Mouse (Mus musculus) ES-E14 (cell line): ENCODE results near the gene Polr2j. TPM values are rescaled to one million over a fixed set of nuclear protein-coding genes. Genes with fewer than 3 reads are reported as not detected.

ENCODE experiments used
- DNase-seq: peaks from one replicate; pipeline ENCODE4 v3.0.0-alpha.2; 2013; ENCODE audit warnings: low read depth, low spot score
- H3K27ac ChIP-seq: 2 replicates; pipeline ENCODE4 v1.5.1; 2012; ENCODE audit warnings: low read depth, mild to moderate bottlenecking, low read length, moderate library complexity, mixed read lengths; ENCODE audit not compliant: poor library complexity, insufficient read depth, severe bottlenecking
- H3K36me3 ChIP-seq: 2 replicates; pipeline ENCODE4 v1.6.1; 2012; ENCODE audit warnings: mild to moderate bottlenecking, low read length, moderate library complexity, mixed read lengths; ENCODE audit not compliant: control insufficient read depth, poor library complexity, insufficient read depth, severe bottlenecking
- H3K4me1 ChIP-seq, 2 experiments: fragments of 150-350 bp in 1 of 2; sonication (generic) in 1 of 2; 2 replicates each; pipeline ENCODE4 v1.6.1; 2012; ENCODE audit warnings: low read length in 2 of 2, mild to moderate bottlenecking in 1 of 2, mixed read lengths in 1 of 2; ENCODE audit not compliant: control insufficient read depth in 2 of 2, insufficient read depth in 2 of 2, poor library complexity in 1 of 2
- H3K4me3 ChIP-seq, 2 experiments: fragments of 150-350 bp in 1 of 2; sonication (generic) in 1 of 2; 2 replicates each; pipeline ENCODE4 v1.5.1; 2012; ENCODE audit warnings: low read length in 2 of 2, low read depth in 1 of 2, mild to moderate bottlenecking in 1 of 2, mixed read lengths in 1 of 2; ENCODE audit not compliant: insufficient read depth in 1 of 2, poor library complexity in 1 of 2, severe bottlenecking in 1 of 2
- H3K9ac ChIP-seq: 2 replicates; pipeline ENCODE4 v1.6.1; 2012; ENCODE audit warnings: low read depth, mild to moderate bottlenecking, low read length, mixed read lengths; ENCODE audit not compliant: poor library complexity, insufficient read depth, severe bottlenecking
- H3K9me3 ChIP-seq: fragments of 150-350 bp; sonication (generic); 2 replicates; pipeline ENCODE4 v1.6.1; 2012; ENCODE audit warnings: low read depth, mild to moderate bottlenecking, low read length; ENCODE audit not compliant: control insufficient read depth, insufficient read depth
- CHD2 ChIP-seq: IDR thresholded peaks from 2 replicates; pipeline ENCODE4 v1.6.1; 2014; ENCODE audit warnings: mild to moderate bottlenecking, low read depth, low read length, inconsistent platforms
- HCFC1 ChIP-seq: IDR thresholded peaks from 2 replicates; pipeline ENCODE4 v1.6.1; 2012; ENCODE audit warnings: low read length, inconsistent platforms, borderline replicate concordance; ENCODE audit not compliant: insufficient read depth
- MAFK ChIP-seq: IDR thresholded peaks from 2 replicates; pipeline ENCODE4 v1.6.1; 2014; ENCODE audit warnings: mild to moderate bottlenecking, low read depth, low read length, inconsistent platforms; ENCODE audit not compliant: insufficient read depth
- ZC3H11A ChIP-seq: IDR thresholded peaks from 2 replicates; pipeline ENCODE4 v1.6.1; 2012; ENCODE audit warnings: low read depth, mild to moderate bottlenecking, inconsistent platforms, low read length, borderline replicate concordance
- ZNF384 ChIP-seq: IDR thresholded peaks from 2 replicates; pipeline ENCODE4 v1.6.1; 2012; ENCODE audit warnings: low read depth, low read length, inconsistent platforms
- in situ Hi-C, 2 experiments: fragments of 600-800 bp; cut with MboI; formaldehyde crosslinking; loops; one replicate each; pipeline ENCODE4 v1.15.1; 2025; ENCODE audit warnings: low sequenced_read_pairs in 2 of 2, inconsistent platforms in 1 of 2; ENCODE audit not compliant: unreplicated experiment in 2 of 2
- total RNA-seq: library from RNA; depleted of rRNA; stranded (reverse); fragments of 300-350 nt; gene quantifications from 2 replicates; pipeline ENCODE4 v1.2.3, GENCODE M21; 2012

The Polr2j gene
- total RNA-seq, 1 experiment, result 195 TPM

- peak overlapping the region; percentile 84 for H3K9ac ChIP-seq
- in situ Hi-C loops, result no loop called here
- peaks cover 20% of the 10 kb centered on the region for H3K36me3 ChIP-seq
- TF ChIP-seq CHD2 (no peak), ZNF384 (no peak), ZC3H11A (no peak), MAFK (no peak), HCFC1 (no peak)
- peaks cover 4 to 17% of the 10 kb centered on the region in 2 experiments; a peak in 3 of 4 replicates for H3K4me1 ChIP-seq
- no peak for DNase-seq
- H3K27ac ChIP-seq, result no peak overlapping the region
- no peaks in the 10 kb centered on the region for H3K9me3 ChIP-seq
- peak overlapping the region; percentile 83 to 93 for H3K4me3 ChIP-seq
These were observed 317 bp downstream of the Polr2j start for GRCm38 (mm10) chr5:136116784-136117112.

DNA sequence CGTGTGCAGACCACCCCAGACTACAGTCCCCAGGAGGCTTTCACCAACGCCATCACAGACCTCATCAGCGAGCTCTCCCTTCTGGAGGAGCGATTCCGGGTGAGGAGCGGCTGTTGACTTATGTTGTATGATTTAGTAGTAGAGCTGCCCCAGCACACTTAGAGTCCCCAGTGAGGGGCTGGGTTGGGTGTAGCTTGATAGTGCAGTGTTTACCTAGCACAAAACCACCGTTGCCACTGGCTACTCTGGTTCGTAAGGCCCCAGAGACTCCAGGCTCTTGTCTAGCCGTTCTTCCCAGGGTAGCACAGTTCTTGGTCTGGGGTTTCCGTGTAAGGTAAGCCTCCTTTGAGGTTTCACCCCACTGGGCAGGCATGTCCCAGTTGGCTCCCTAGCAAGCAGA is 5.7 kb downstream of the Polr2j start:
- Histone ChIP-seq H3K4me1 (peaks cover 2 to 9% of the 10 kb centered on the region in 2 experiments; a peak in 2 of 4 replicates), H3K9me3 (no peaks in the 10 kb centered on the region), H3K4me3 (no peak overlapping the region), H3K36me3 (peaks cover 53% of the 10 kb centered on the region), H3K27ac (no peak overlapping the region; the same call in none of the 2 replicates), H3K9ac (no peak overlapping the region)
- in situ Hi-C loops, result no loop called here
- DNase-seq, result no peak
- no peak for TF ChIP-seq ZC3H11A
- TF ChIP-seq HCFC1, result no peak
- no peak for TF ChIP-seq MAFK
- no peak for TF ChIP-seq CHD2
- no peak for TF ChIP-seq ZNF384

GRCm38 (mm10) chr5:136135571-136136291 is 19.3 kb downstream of the Polr2j start, which contains the start of the genes Lrwd1 and Alkbh4:
Lrwd1 (minus strand) TSS chr5:136136074.
Alkbh4 (plus strand) TSS chr5:136136146.
- Histone ChIP-seq H3K9me3 (no peaks in the 10 kb centered on the region), H3K4me3 (peak within 1 kb of the TSS; percentile 85 to 94), H3K9ac (peak within 1 kb of the TSS; percentile 93), H3K4me1 (peaks cover 0 to 19% of the 10 kb centered on the region in 2 experiments; a peak in 1 of 4 replicates), H3K36me3 (peaks cover 32% of the 10 kb centered on the region), H3K27ac (peak within 1 kb of the TSS; percentile 64; the same call in 1 of the 2 replicates)
- DNase-seq, result peak; percentile 95
- TF ChIP-seq CHD2 (no peak), HCFC1 (peak; percentile 94)
- in situ Hi-C loops, result no loop called here

DNA sequence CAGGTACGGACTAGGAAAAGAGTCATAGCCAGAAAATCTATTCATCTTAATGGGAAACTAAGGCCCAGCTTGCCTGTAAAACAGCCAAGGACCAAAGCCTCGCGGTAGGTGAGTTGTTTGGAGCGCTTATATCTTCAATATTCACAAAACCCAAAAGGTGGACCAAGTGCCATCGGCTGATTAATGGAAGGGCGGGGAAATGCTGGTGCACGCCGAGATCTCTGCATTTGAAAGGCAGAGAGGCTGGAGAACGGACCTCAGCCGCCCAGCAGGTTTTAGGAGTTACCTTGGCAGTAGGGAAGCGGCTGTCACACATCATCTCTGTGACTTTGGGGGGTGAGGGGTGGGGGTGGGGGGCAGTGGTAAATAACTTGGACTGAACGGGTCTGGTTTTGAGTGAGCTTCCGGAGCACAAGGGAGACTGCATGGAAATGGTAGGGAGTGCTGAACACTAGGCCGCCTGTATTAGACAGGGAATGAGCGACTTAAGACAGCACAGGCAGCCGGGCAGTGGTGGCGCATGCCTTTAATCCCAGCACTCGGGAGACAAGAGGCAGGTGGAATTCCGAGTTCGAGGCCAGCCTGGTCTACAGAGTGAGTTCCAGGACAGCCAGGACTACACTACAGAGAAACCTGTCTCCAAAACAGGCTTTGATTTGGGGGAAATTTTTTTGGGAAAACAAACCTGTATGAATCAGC is 20.0 kb downstream of the Polr2j start:
- in situ Hi-C loops, result no loop called here
- peaks cover 32% of the 10 kb centered on the region for H3K36me3 ChIP-seq
- H3K9ac ChIP-seq, result peak overlapping the region; percentile 86
- peak overlapping the region; percentile 85 to 94 for H3K4me3 ChIP-seq
- peaks cover 0 to 19% of the 10 kb centered on the region in 2 experiments; a peak in 1 of 4 replicates for H3K4me1 ChIP-seq
- TF ChIP-seq ZNF384, result no peak
- TF ChIP-seq MAFK, result no peak
- no peak for TF ChIP-seq HCFC1
- TF ChIP-seq CHD2, result no peak; the same call in 1 of the 2 replicates
- no peak for TF ChIP-seq ZC3H11A
- no peaks in the 10 kb centered on the region for H3K9me3 ChIP-seq
- peak overlapping the region; percentile 64; the same call in 1 of the 2 replicates for H3K27ac ChIP-seq
- no peak for DNase-seq
